Mouse (Mus musculus) small intestine, adult 2 months (tissue): Measurements from ENCODE around the gene Cadm4.

Experiments
- CTCF ChIP-seq: fragments of 200-500 bp; IDR thresholded peaks from 2 replicates; pipeline ENCODE4 v1.5.1; 2012; ENCODE audit warnings: low read depth, mild to moderate bottlenecking, control low read depth, inconsistent platforms, low read length, moderate library complexity, mixed read lengths; ENCODE audit not compliant: insufficient replicate concordance, insufficient read length; ENCODE audit errors: extremely low read depth
- POLR2A ChIP-seq: fragments of 200-500 bp; IDR thresholded peaks from 2 replicates; pipeline ENCODE4 v1.6.1; 2012; ENCODE audit warnings: low read depth, mild to moderate bottlenecking, control low read depth, inconsistent platforms, low read length, moderate library complexity

DNA sequence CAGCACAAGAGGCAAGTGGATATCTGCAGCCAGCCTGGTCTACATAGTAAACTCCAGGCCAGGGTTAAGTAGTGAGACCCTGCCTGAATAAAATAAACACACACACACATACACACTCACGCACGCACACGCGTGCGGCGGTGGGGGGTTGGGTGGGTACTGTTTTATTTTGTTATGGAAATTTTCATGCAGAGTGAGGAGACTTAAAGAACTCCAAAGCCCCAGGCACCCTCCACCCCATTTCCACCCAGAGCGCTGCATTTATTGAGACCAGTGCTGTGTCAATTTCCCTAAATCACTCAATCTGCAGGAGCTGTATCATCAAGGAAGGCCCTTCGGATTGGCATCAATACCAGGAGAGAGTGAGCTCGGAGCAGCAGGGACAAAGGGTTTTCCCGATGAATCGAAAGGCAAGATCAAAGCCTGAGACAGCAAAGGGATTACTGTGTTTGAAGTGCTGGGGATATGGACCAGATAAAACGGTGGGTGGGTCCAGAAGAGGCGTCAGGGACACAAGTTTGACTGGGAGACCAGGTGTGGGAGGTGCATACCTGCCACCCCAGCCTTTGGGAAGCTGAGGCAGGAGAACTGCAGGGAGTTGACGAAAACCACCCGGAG, 23.7 kb downstream of the Cadm4 start:
- TF ChIP-seq CTCF (no peak), POLR2A (no peak)
